In genomic region chr9:62353784-62354183, GRCm38 (mm10) we compare ENCODE assay signal across 12 mouse cellular contexts. TPM values are rescaled to one million over a fixed set of nuclear protein-coding genes. Genes with fewer than 3 reads are reported as not detected.
DNase-seq lines count a peak whose midpoint lies in the region; ATAC-seq and TF ChIP-seq lines count a peak whose summit lies in the region.
"Had no signal": no experiment of that assay in that cellular context is flagged by ENCODE, and none has a peak within 500 bp of the region (broad histone marks: within the 10 kb centered on the region; RNA-seq: fewer than 3 reads in every experiment).

No protein-coding gene starts in this region.

- H3K4me1 ChIP-seq in embryonic facial prominence, embryonic 13.5 days: peaks cover 71% of the 10 kb centered on the region
- peaks cover 66% of the 10 kb centered on the region for H3K4me1 ChIP-seq in embryonic facial prominence, embryonic 10.5 days
- peaks cover 0 to 12% of the 10 kb centered on the region in 2 experiments; a peak in 2 of 4 replicates for H3K4me1 ChIP-seq in MEL (ENCODE audit: control insufficient read depth in 1 of 2, insufficient read depth in 2 of 2, low read length in 2 of 2)
- H3K4me1 ChIP-seq in midbrain, embryonic 15.5 days: peaks cover 31% of the 10 kb centered on the region

- ATAC-seq in embryonic facial prominence, embryonic 13.5 days (ENCODE audit: insufficient number of reproducible peaks, insufficient read depth, low FRiP score, low TSS enrichment, low read depth): no peak
- ATAC-seq in erythroid progenitor cell, adult 5-6 weeks (replicated peaks; ENCODE audit: low FRiP score, poor library complexity, severe bottlenecking): peak; percentile 71
- peak; percentile 97 for ATAC-seq in megakaryocyte-erythroid progenitor cell, adult 5-6 weeks (replicated peaks; ENCODE audit: low FRiP score, low TSS enrichment, poor library complexity, severe bottlenecking)
- no peak for ATAC-seq in midbrain, embryonic 15.5 days (replicated peaks)
- ATAC-seq: lung, postnatal 0 days had no signal

- H3K27me3 ChIP-seq in embryonic facial prominence, embryonic 13.5 days: no peaks in the 10 kb centered on the region
- H3K27me3 ChIP-seq in embryonic facial prominence, embryonic 10.5 days (replicated peaks; ENCODE audit: low read depth, poor library complexity, severe bottlenecking): no peaks in the 10 kb centered on the region
- H3K27me3 ChIP-seq in MEL (ENCODE audit: control insufficient read depth in 1 of 2, insufficient read depth in 2 of 2, low read length in 2 of 2): no peaks in the 10 kb centered on the region
- no peaks in the 10 kb centered on the region for H3K27me3 ChIP-seq in midbrain, embryonic 15.5 days (replicated peaks)
- H3K27me3 ChIP-seq: hindbrain, embryonic 15.5 days; neural tube, embryonic 12.5 days had no signal

- TF ChIP-seq POLR2A in MEL (IDR thresholded peaks at IDR 0.05; ENCODE audit: control insufficient read depth in 1 of 2, insufficient read depth in 1 of 2, low read depth in 1 of 2, low read length in 2 of 2, poor library complexity in 1 of 2): peak in 1 of 2 experiments; percentile 40; a peak in 1 of 4 replicates

- no peak for TF ChIP-seq RAD21 in MEL (IDR thresholded peaks at IDR 0.05; ENCODE audit: low read depth, low read length)

- H3K9ac ChIP-seq in embryonic facial prominence, embryonic 13.5 days: no peak overlapping the region
- no peak overlapping the region for H3K9ac ChIP-seq in MEL (ENCODE audit: control insufficient read depth, low read depth, low read length, poor library complexity, severe bottlenecking)
- no peak overlapping the region for H3K9ac ChIP-seq in midbrain, embryonic 15.5 days
- H3K9ac ChIP-seq: hindbrain, embryonic 15.5 days; neural tube, embryonic 12.5 days had no signal

- no peaks in the 10 kb centered on the region for H3K9me3 ChIP-seq in embryonic facial prominence, embryonic 13.5 days
- H3K9me3 ChIP-seq in embryonic facial prominence, embryonic 10.5 days: no peaks in the 10 kb centered on the region
- no peaks in the 10 kb centered on the region for H3K9me3 ChIP-seq in MEL (replicated peaks; ENCODE audit: insufficient read depth, low read length)
- H3K9me3 ChIP-seq in midbrain, embryonic 15.5 days: no peaks in the 10 kb centered on the region
- H3K9me3 ChIP-seq: hindbrain, embryonic 15.5 days; neural tube, embryonic 12.5 days had no signal

- no peak overlapping the region for H3K4me2 ChIP-seq in embryonic facial prominence, embryonic 13.5 days
- no peak overlapping the region for H3K4me2 ChIP-seq in midbrain, embryonic 15.5 days
- H3K4me2 ChIP-seq: hindbrain, embryonic 15.5 days; neural tube, embryonic 12.5 days had no signal

- DNase-seq in embryonic facial prominence, embryonic 10.5 days (ENCODE audit: low spot score): no peak
- peak; percentile 93 for DNase-seq in MEL (ENCODE audit: low read depth, low spot score)
- DNase-seq in layer of hippocampus, postnatal 25 days (ENCODE audit: extremely low spot score in 1 of 2, low spot score in 1 of 2): no peak
- no peak for DNase-seq in ovary, postnatal 10 days (ENCODE audit: low spot score)

- peaks cover 29% of the 10 kb centered on the region for H3K36me3 ChIP-seq in embryonic facial prominence, embryonic 13.5 days
- peaks cover 70% of the 10 kb centered on the region for H3K36me3 ChIP-seq in embryonic facial prominence, embryonic 10.5 days (replicated peaks)
- peaks cover 8 to 20% of the 10 kb centered on the region in 2 experiments for H3K36me3 ChIP-seq in MEL (ENCODE audit: control insufficient read depth in 1 of 2, insufficient read depth in 2 of 2, low read length in 2 of 2)
- H3K36me3 ChIP-seq in midbrain, embryonic 15.5 days (replicated peaks): no peaks in the 10 kb centered on the region
- H3K36me3 ChIP-seq: hindbrain, embryonic 15.5 days had no signal

- H3K79me2 ChIP-seq in MEL (ENCODE audit: control insufficient read depth, insufficient read depth, low read length, poor library complexity): peaks cover 39% of the 10 kb centered on the region

- TF ChIP-seq CTCF in MEL (IDR thresholded peaks at IDR 0.05 in 2 of 3, conservative IDR thresholded peaks at IDR 0.05 in 1 of 3; ENCODE audit: control insufficient read depth in 1 of 3, insufficient read depth in 1 of 3, low read depth in 2 of 3, low read length in 3 of 3, poor library complexity in 1 of 3, severe bottlenecking in 1 of 3): no peak

- TF ChIP-seq EP300 in MEL (IDR thresholded peaks at IDR 0.05; ENCODE audit: low read depth in 1 of 2, low read length in 2 of 2): peak; percentile 86 to 94

- no peak overlapping the region for H3K4me3 ChIP-seq in embryonic facial prominence, embryonic 13.5 days
- H3K4me3 ChIP-seq in embryonic facial prominence, embryonic 10.5 days: no peak overlapping the region
- H3K4me3 ChIP-seq in MEL (ENCODE audit: control insufficient read depth in 1 of 2, insufficient read depth in 1 of 2, low read depth in 2 of 2, low read length in 2 of 2): no peak overlapping the region
- H3K4me3 ChIP-seq in midbrain, embryonic 15.5 days: no peak overlapping the region
- H3K4me3 ChIP-seq: heart, adult 2 months; hindbrain, embryonic 15.5 days; neural tube, embryonic 12.5 days had no signal

- 0 out of 2 replicates have a peak overlapping the region, but pooled peaks have one; percentile 3 for H3K27ac ChIP-seq in embryonic facial prominence, embryonic 13.5 days
- H3K27ac ChIP-seq in embryonic facial prominence, embryonic 10.5 days (replicated peaks): no peak overlapping the region
- peak overlapping the region; percentile 62 for H3K27ac ChIP-seq in MEL (ENCODE audit: control insufficient read depth, low read depth, low read length)
- H3K27ac ChIP-seq in midbrain, embryonic 15.5 days: no peak overlapping the region
- H3K27ac ChIP-seq: heart, adult 2 months; hindbrain, embryonic 15.5 days; neural tube, embryonic 12.5 days had no signal

- whole genome bisulfite sequencing in embryonic facial prominence, embryonic 13.5 days: 52% methylated on average over 7 of the region's 7 CpGs
- 72% methylated on average over 7 of the region's 7 CpGs for WGBS in embryonic facial prominence, embryonic 10.5 days
- 76% methylated on average over 7 of the region's 7 CpGs for WGBS in midbrain, embryonic 15.5 days

TF ChIP-seq in MEL, 35 proteins besides CTCF, POLR2A, EP300 and RAD21:
- TF ChIP-seq TAL1 (IDR thresholded peaks at IDR 0.05; ENCODE audit: low read length) (peak; percentile 94), JUND (IDR thresholded peaks at IDR 0.05; ENCODE audit: low read depth, low read length) (peak; percentile 67; the same call in 1 of the 2 replicates), UBTF (IDR thresholded peaks at IDR 0.05; ENCODE audit: borderline replicate concordance, insufficient read depth, low read depth, low read length) (no peak), TCF12 (IDR thresholded peaks at IDR 0.05; ENCODE audit: low read depth, low read length) (peak; percentile 91), MXI1 (IDR thresholded peaks at IDR 0.05; ENCODE audit: low read depth, low read length) (peak; percentile 75), ETS1 (IDR thresholded peaks at IDR 0.05; ENCODE audit: low read depth, low read length) (peak; percentile 83), SIN3A (IDR thresholded peaks at IDR 0.05; ENCODE audit: low read length) (peak; percentile 83), MAX (IDR thresholded peaks at IDR 0.05; ENCODE audit: low read length) (peak; percentile 47; the same call in 1 of the 2 replicates), RCOR1 (IDR thresholded peaks at IDR 0.05; ENCODE audit: low read depth, low read length) (peak; percentile 97), GATA1 (IDR thresholded peaks at IDR 0.05; ENCODE audit: low read depth, low read length) (peak; percentile 76), NELFE (IDR thresholded peaks at IDR 0.05; ENCODE audit: low read depth, low read length) (no peak), ZKSCAN1 (IDR thresholded peaks at IDR 0.05; ENCODE audit: low read depth, low read length) (no peak), MYC (IDR thresholded peaks at IDR 0.05; ENCODE audit: low read depth, low read length) (peak; percentile 78), MAFK (IDR thresholded peaks at IDR 0.05; ENCODE audit: borderline replicate concordance, low read depth, low read length) (peak; percentile 39; the same call in 1 of the 2 replicates), SMC3 (IDR thresholded peaks at IDR 0.05; ENCODE audit: low read depth, low read length) (no peak), TBP (IDR thresholded peaks at IDR 0.05; ENCODE audit: low read depth, low read length) (0 out of 2 replicates have a peak, but pooled peaks have one; percentile 47), BHLHE40 (IDR thresholded peaks at IDR 0.05; ENCODE audit: borderline replicate concordance, low read depth, low read length) (peak; percentile 70)

RNA-seq across cellular contexts. Expression of gene Anp32a, which starts 12.7 kb away (rescaled TPM):
- polyA plus RNA-seq in embryonic facial prominence, embryonic 13.5 days (2015; fragmentation: Nextera tagmentation; extraction: Ambion mirVana): 237 and 292 TPM in 2 replicates
- polyA plus RNA-seq in embryonic facial prominence, embryonic 10.5 days (2016; fragmentation: Nextera tagmentation; extraction: Ambion mirVana): 208 and 232 TPM in 2 replicates
- 182 and 205 TPM in 2 replicates for total RNA-seq in MEL (2012; rRNA removed)
- polyA plus RNA-seq in MEL (2012; ENCODE audit: insufficient read depth in 1 of 2, insufficient read length in 2 of 2, low read depth in 1 of 2, low replicate concordance in 2 of 2, missing spikeins in 1 of 2): 100 to 1,000 TPM; 362 to 516 TPM
- total RNA-seq in erythroid progenitor cell, adult 5-6 weeks (2015; ENCODE audit: low replicate concordance): 114 and 141 TPM in 2 replicates
- total RNA-seq in erythroid progenitor cell, adult 5-6 weeks (2017; ENCODE audit: low replicate concordance): 101 and 162 TPM in 2 replicates
- 205 and 266 TPM in 2 replicates for total RNA-seq in megakaryocyte-erythroid progenitor cell, adult 5-6 weeks (2014; fragmentation: Nextera tagmentation)
- total RNA-seq in megakaryocyte-erythroid progenitor cell, adult 5-6 weeks (2017): 606 and 1,097 TPM in 2 replicates
- total RNA-seq in layer of hippocampus, postnatal 25 days (2021): 100 to 1,000 TPM; 285 to 296 TPM
- polyA plus RNA-seq in midbrain, embryonic 15.5 days (2015; fragmentation: Nextera tagmentation; extraction: Ambion mirVana): 103 and 107 TPM in 2 replicates

Comparison
In these comparisons a context has a peak if more than half of its experiments do, and no peak if none do; other contexts are left out.
1. H3K27ac ChIP-seq: peak in embryonic facial prominence, embryonic 13.5 days (single experiment) and MEL (single experiment); none in embryonic facial prominence, embryonic 10.5 days (single experiment) and midbrain, embryonic 15.5 days (single experiment).
2. ATAC-seq: peak in erythroid progenitor cell, adult 5-6 weeks (single experiment) and megakaryocyte-erythroid progenitor cell, adult 5-6 weeks (single experiment); none in embryonic facial prominence, embryonic 13.5 days (single experiment) and midbrain, embryonic 15.5 days (single experiment).